Mouse (Mus musculus) kidney, embryonic 15.5 days (tissue): Measurements from ENCODE around the gene Ptprg. TPM values are rescaled to one million over a fixed set of nuclear protein-coding genes. Genes with fewer than 3 reads are reported as not detected.
A peak's percentile ranks its signal among the peaks of the same experiment; 100 is the strongest.
"Not testable (repeated sequence)": the region's sequence is repeated elsewhere in the genome, so short reads cannot be mapped to it uniquely, and the experiment has no call there.

Experiments
- ATAC-seq: fragments of 200-750 bp; cut with Nextera tagmentation; replicated peaks from 2 replicates; pipeline ENCODE4 v1.8.0; 2017; ENCODE audit warnings: moderate TSS enrichment; ENCODE audit not compliant: low FRiP score
- H3K27ac ChIP-seq: fragments of 300-500 bp; sonication (generic); 2 replicates; pipeline ENCODE4 v1.5.1; 2015; ENCODE audit warnings: mild to moderate bottlenecking, inconsistent platforms
- H3K27me3 ChIP-seq: fragments of 300-500 bp; sonication (generic); 2 replicates; pipeline ENCODE4 v1.6.1; 2015; ENCODE audit warnings: inconsistent platforms
- H3K36me3 ChIP-seq: fragments of 300-500 bp; sonication (generic); 2 replicates; pipeline ENCODE4 v1.6.1; 2015; ENCODE audit warnings: inconsistent platforms
- H3K4me1 ChIP-seq: fragments of 300-500 bp; sonication (generic); 2 replicates; pipeline ENCODE4 v1.6.1; 2015; ENCODE audit warnings: inconsistent platforms
- H3K4me2 ChIP-seq: fragments of 300-500 bp; sonication (generic); 2 replicates; pipeline ENCODE4 v1.6.1; 2015; ENCODE audit warnings: moderate library complexity, mild to moderate bottlenecking, inconsistent platforms
- H3K4me3 ChIP-seq: fragments of 300-500 bp; sonication (generic); replicated peaks from 2 replicates; pipeline ENCODE4 v1.5.1; 2015; ENCODE audit warnings: mild to moderate bottlenecking, inconsistent platforms
- H3K9ac ChIP-seq: fragments of 300-500 bp; sonication (generic); 2 replicates; pipeline ENCODE4 v1.6.1; 2015; ENCODE audit warnings: mild to moderate bottlenecking, inconsistent platforms
- H3K9me3 ChIP-seq: fragments of 300-500 bp; sonication (generic); replicated peaks from 2 replicates; pipeline ENCODE4 v1.6.1; 2016; ENCODE audit warnings: inconsistent platforms
- WGBS: fragments of 180-500 bp; shearing (Covaris S2); methylation state at CpG from one replicate; pipeline ENCODE4 v1.1.7; 2015; ENCODE audit warnings: mixed read lengths; 5-methylcytosine and 5-hydroxymethylcytosine counted together
- polyA plus RNA-seq: library from polyadenylated mRNA; unstranded; fragments of >200 nt; fragmentation: Nextera tagmentation; extraction: Ambion mirVana; gene quantifications from 2 replicates; pipeline ENCODE4 v1.2.1, GENCODE M21; 2015

Gene Ptprg
- polyA plus RNA-seq, 1 experiment from 2014 or later, result 40.4 TPM

- no peaks in the 10 kb centered on the region for H3K9me3 ChIP-seq
- H3K27ac ChIP-seq, result no peak overlapping the region
- no peak overlapping the region for H3K4me2 ChIP-seq
- WGBS, result 96% methylated on average over 10 of the region's 10 CpGs
- H3K27me3 ChIP-seq, result no peaks in the 10 kb centered on the region
- no peak overlapping the region for H3K4me3 ChIP-seq
- H3K9ac ChIP-seq, result no peak overlapping the region
- ATAC-seq, result no peak
- 0 out of 2 replicates have a peak, but pooled peaks cover 10% of the 10 kb centered on the region for H3K36me3 ChIP-seq
- 0 out of 2 replicates have a peak, but pooled peaks cover 5% of the 10 kb centered on the region for H3K4me1 ChIP-seq
Measured at GRCm38 (mm10) chr14:11963791-11964190, 410.5 kb downstream of the Ptprg start.

DNA sequence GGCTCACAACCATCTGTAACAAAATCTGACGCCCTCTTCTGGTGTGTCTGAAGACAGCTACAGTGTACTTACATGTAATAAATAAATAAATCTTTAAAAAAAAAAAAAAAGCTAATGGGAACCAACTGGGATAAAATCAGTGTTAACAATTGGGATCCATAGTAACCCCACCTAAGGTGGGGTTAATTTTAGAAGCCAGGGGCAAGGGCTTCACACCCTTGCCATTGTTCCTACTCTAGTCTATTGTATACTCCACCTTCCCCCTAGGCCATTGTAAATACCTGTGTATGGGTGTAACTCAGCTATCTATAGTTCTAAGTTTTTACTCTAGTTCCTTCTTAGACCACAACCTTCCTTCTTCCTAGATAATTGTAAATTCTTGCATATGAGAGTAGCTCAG is 411.0 kb downstream of the Ptprg start:
- H3K27ac ChIP-seq, ATAC-seq, H3K4me3 ChIP-seq, H3K9ac ChIP-seq, H3K9me3 ChIP-seq, H3K27me3 ChIP-seq, H3K4me2 ChIP-seq, H3K4me1 ChIP-seq: not testable (repeated sequence)
- 0 out of 2 replicates have a peak, but pooled peaks cover 10% of the 10 kb centered on the region for H3K36me3 ChIP-seq
- WGBS, result 77% methylated on average over 1 of the region's 1 CpGs

GRCm38 (mm10) chr14:11965878-11966277 is 412.5 kb downstream of the Ptprg start:
- Histone ChIP-seq H3K4me2 (no peak overlapping the region), H3K36me3 (0 out of 2 replicates have a peak, but pooled peaks cover 10% of the 10 kb centered on the region), H3K9ac (no peak overlapping the region), H3K27ac (no peak overlapping the region; the same call in 1 of the 2 replicates), H3K27me3 (no peaks in the 10 kb centered on the region), H3K9me3 (no peaks in the 10 kb centered on the region), H3K4me3 (no peak overlapping the region), H3K4me1 (0 out of 2 replicates have a peak, but pooled peaks cover 5% of the 10 kb centered on the region)
- no peak for ATAC-seq
- WGBS, result 55% methylated on average over 5 of the region's 5 CpGs

GRCm38 (mm10) chr14:11981764-11982163 is 428.4 kb downstream of the Ptprg start:
- no peak overlapping the region for H3K4me3 ChIP-seq
- WGBS, result 37% methylated on average over 4 of the region's 4 CpGs
- H3K36me3 ChIP-seq, result no peaks in the 10 kb centered on the region
- H3K9ac ChIP-seq, result no peak overlapping the region
- H3K9me3 ChIP-seq, result no peaks in the 10 kb centered on the region
- no peaks in the 10 kb centered on the region for H3K27me3 ChIP-seq
- no peak overlapping the region for H3K27ac ChIP-seq
- no peak for ATAC-seq
- no peak overlapping the region for H3K4me2 ChIP-seq
- 0 out of 2 replicates have a peak, but pooled peaks cover 4% of the 10 kb centered on the region for H3K4me1 ChIP-seq

GRCm38 (mm10) chr14:11983031-11983430 is 429.7 kb downstream of the Ptprg start:
- Histone ChIP-seq H3K4me3 (no peak overlapping the region), H3K9ac (no peak overlapping the region), H3K27ac (no peak overlapping the region), H3K9me3 (no peaks in the 10 kb centered on the region), H3K27me3 (no peaks in the 10 kb centered on the region), H3K36me3 (no peaks in the 10 kb centered on the region), H3K4me1 (0 out of 2 replicates have a peak, but pooled peaks cover 4% of the 10 kb centered on the region), H3K4me2 (no peak overlapping the region)
- ATAC-seq, result no peak
- WGBS, result 67% methylated on average over 9 of the region's 9 CpGs

DNA sequence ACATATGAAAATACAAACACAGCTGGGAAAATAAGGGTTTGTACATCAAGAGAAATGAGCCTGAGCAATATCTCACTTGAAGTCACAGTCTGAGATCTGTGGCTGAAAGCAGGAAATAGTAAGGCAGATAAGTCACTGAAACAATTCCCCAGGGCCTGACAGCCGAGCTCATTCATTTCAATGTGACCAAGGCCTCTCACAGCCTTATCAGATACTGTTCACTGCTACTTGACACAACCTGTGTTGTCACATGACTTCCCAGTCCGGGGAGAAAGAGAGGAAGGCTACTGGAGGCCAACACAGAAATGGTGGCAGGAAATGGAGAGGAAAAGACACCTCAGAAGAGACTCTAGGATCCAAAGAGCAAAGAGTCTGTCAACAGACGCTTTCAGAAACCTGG is 430.8 kb downstream of the Ptprg start:
- Histone ChIP-seq H3K4me2 (no peak overlapping the region), H3K9ac (no peak overlapping the region), H3K4me1 (0 out of 2 replicates have a peak, but pooled peaks cover 4% of the 10 kb centered on the region), H3K27me3 (no peaks in the 10 kb centered on the region), H3K36me3 (no peaks in the 10 kb centered on the region), H3K27ac (no peak overlapping the region), H3K4me3 (no peak overlapping the region), H3K9me3 (no peaks in the 10 kb centered on the region)
- ATAC-seq, result no peak
- WGBS, result 46% methylated on average over 3 of the region's 3 CpGs

DNA sequence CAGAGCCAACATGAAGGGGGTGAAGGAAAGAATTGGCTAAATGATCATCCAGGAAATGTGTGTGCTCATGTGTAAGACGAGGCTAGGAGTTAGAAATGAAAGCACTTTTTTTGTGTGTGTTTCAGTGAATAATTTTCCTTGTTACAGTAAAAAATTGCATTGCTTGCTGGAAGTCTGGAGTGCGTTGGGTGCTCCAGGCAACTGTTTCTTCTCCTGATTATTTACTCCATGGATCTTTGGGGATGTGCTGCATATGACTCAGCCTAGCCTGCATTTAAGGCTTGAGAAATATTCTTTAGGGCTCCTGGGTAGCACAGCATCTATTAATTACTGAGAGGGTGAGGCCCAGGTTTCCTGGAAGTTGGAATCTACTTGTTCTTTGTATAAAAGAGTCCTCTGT is 435.6 kb downstream of the Ptprg start:
- H3K4me2 ChIP-seq, result no peak overlapping the region
- no peak overlapping the region for H3K4me3 ChIP-seq
- H3K27me3 ChIP-seq, result no peaks in the 10 kb centered on the region
- no peak for ATAC-seq
- no peak overlapping the region for H3K9ac ChIP-seq
- H3K4me1 ChIP-seq, result 0 out of 2 replicates have a peak, but pooled peaks cover 4% of the 10 kb centered on the region
- no peaks in the 10 kb centered on the region for H3K9me3 ChIP-seq
- 69% methylated on average over 2 of the region's 2 CpGs for WGBS
- H3K36me3 ChIP-seq, result no peaks in the 10 kb centered on the region
- peak overlapping the region; percentile 57 for H3K27ac ChIP-seq

- no peaks in the 10 kb centered on the region for H3K36me3 ChIP-seq
- no peaks in the 10 kb centered on the region for H3K27me3 ChIP-seq
- 37% methylated on average over 2 of the region's 2 CpGs for WGBS
- ATAC-seq, result no peak
- 0 out of 2 replicates have a peak, but pooled peaks cover 4% of the 10 kb centered on the region for H3K4me1 ChIP-seq
- no peaks in the 10 kb centered on the region for H3K9me3 ChIP-seq
- no peak overlapping the region for H3K27ac ChIP-seq
- no peak overlapping the region for H3K4me3 ChIP-seq
- no peak overlapping the region for H3K9ac ChIP-seq
- H3K4me2 ChIP-seq, result no peak overlapping the region
Measured at GRCm38 (mm10) chr14:11991151-11991550, 437.8 kb downstream of the Ptprg start.

GRCm38 (mm10) chr14:11992111-11992510 is 438.8 kb downstream of the Ptprg start:
- Histone ChIP-seq H3K4me3 (no peak overlapping the region), H3K36me3 (no peaks in the 10 kb centered on the region), H3K4me1 (0 out of 2 replicates have a peak, but pooled peaks cover 4% of the 10 kb centered on the region), H3K27me3 (no peaks in the 10 kb centered on the region), H3K9ac (no peak overlapping the region), H3K27ac (no peak overlapping the region), H3K4me2 (no peak overlapping the region), H3K9me3 (no peaks in the 10 kb centered on the region)
- no peak for ATAC-seq
- WGBS, result 57% methylated on average over 4 of the region's 4 CpGs

- H3K4me3 ChIP-seq, result no peak overlapping the region
- no peak overlapping the region for H3K9ac ChIP-seq
- H3K27ac ChIP-seq, result no peak overlapping the region
- 0 out of 2 replicates have a peak, but pooled peaks cover 4% of the 10 kb centered on the region for H3K4me1 ChIP-seq
- WGBS, result 90% methylated on average over 6 of the region's 6 CpGs
- no peak overlapping the region for H3K4me2 ChIP-seq
- H3K27me3 ChIP-seq, result no peaks in the 10 kb centered on the region
- no peaks in the 10 kb centered on the region for H3K36me3 ChIP-seq
- H3K9me3 ChIP-seq, result no peaks in the 10 kb centered on the region
- no peak for ATAC-seq
Measured at GRCm38 (mm10) chr14:11992534-11992933, 439.2 kb downstream of the Ptprg start.

- whole genome bisulfite sequencing, result 67% methylated on average over 6 of the region's 6 CpGs
- no peak for ATAC-seq
Measured at GRCm38 (mm10) chr14:11997555-11997954, 444.2 kb downstream of the Ptprg start.

DNA sequence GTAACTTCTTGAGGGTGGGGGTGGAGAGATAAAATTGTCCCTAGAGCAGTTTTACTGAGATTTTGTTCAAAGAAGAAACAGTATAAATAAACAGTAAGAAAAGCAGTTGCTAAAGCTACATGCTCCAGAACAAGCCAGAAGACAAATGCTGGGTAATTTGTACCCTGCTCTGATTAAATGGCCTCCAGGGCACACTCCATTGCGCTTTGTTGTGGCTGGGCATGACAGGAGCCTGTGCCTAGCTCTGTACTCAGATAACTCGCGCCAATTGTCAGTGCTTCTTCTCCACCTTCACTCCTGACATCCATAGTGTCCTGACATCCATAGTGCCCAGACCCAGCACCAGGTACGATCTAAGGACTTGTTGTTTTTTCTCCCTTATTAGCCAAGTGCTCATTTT is 445.1 kb downstream of the Ptprg start:
- 61% methylated on average over 4 of the region's 4 CpGs for WGBS
- Histone ChIP-seq H3K27ac (no peak overlapping the region), H3K27me3 (no peaks in the 10 kb centered on the region), H3K9me3 (no peaks in the 10 kb centered on the region), H3K4me1 (no peaks in the 10 kb centered on the region), H3K36me3 (no peaks in the 10 kb centered on the region), H3K9ac (no peak overlapping the region), H3K4me2 (no peak overlapping the region), H3K4me3 (no peak overlapping the region)
- ATAC-seq, result no peak

More at GRCm38 (mm10) chr14:11997555-11997954, 444.2 kb downstream of the Ptprg start:
- H3K27me3 ChIP-seq, result no peaks in the 10 kb centered on the region
- H3K27ac ChIP-seq, result no peak overlapping the region
- H3K4me1 ChIP-seq, result no peaks in the 10 kb centered on the region
- no peak overlapping the region for H3K4me3 ChIP-seq
- H3K36me3 ChIP-seq, result no peaks in the 10 kb centered on the region
- H3K9ac ChIP-seq, result no peak overlapping the region
- no peaks in the 10 kb centered on the region for H3K9me3 ChIP-seq
- H3K4me2 ChIP-seq, result no peak overlapping the region

GRCm38 (mm10) chr14:12004061-12004460 is 450.7 kb downstream of the Ptprg start:
- no peak for ATAC-seq
- no peaks in the 10 kb centered on the region for H3K27me3 ChIP-seq
- H3K9me3 ChIP-seq, result no peaks in the 10 kb centered on the region
- no peak overlapping the region for H3K9ac ChIP-seq
- H3K36me3 ChIP-seq, result no peaks in the 10 kb centered on the region
- 87% methylated on average over 4 of the region's 4 CpGs for WGBS
- H3K4me1 ChIP-seq, result no peaks in the 10 kb centered on the region
- no peak overlapping the region for H3K27ac ChIP-seq
- no peak overlapping the region for H3K4me2 ChIP-seq
- H3K4me3 ChIP-seq, result no peak overlapping the region
